Mouse (Mus musculus) kidney, postnatal 36 days (tissue): ENCODE data around the gene Fam98c.
A peak's percentile ranks its signal among the peaks of the same experiment; 100 is the strongest.
"Not testable (repeated sequence)": the region's sequence is repeated elsewhere in the genome, so short reads cannot be mapped to it uniquely, and the experiment has no call there.

Source experiments
- DNase-seq, 2 experiments: peaks; one replicate each; pipeline ENCODE4 v3.0.0; 2021 to 2022; ENCODE audit warnings: mixed read lengths in 2 of 2

Fam98c gene

GRCm38 (mm10) chr7:29155838-29156782 is at the start of gene Fam98c:
TSS of gene Fam98c (minus strand) at chr7:29156234.
- DNase-seq, result peak; percentile 90 to 94

- no peak for DNase-seq
Measured at GRCm38 (mm10) chr7:29202577-29202976, 46.5 kb upstream of the Fam98c start.

- not testable (repeated sequence) for DNase-seq
Measured at GRCm38 (mm10) chr7:29194230-29194629, 38.2 kb upstream of the Fam98c start.

GRCm38 (mm10) chr7:29181323-29181722 is 25.3 kb upstream of the Fam98c start:
- DNase-seq, result not testable (repeated sequence)

- no peak for DNase-seq
Measured at GRCm38 (mm10) chr7:29180854-29181236, 24.8 kb upstream of the Fam98c start.

GRCm38 (mm10) chr7:29180077-29180853 is 24.2 kb upstream of the Fam98c start, which contains the start of gene Psmd8:
TSS of gene Psmd8 (minus strand) at chr7:29180701.
- peak; percentile 98 for DNase-seq

GRCm38 (mm10) chr7:29179323-29179722 is 23.3 kb upstream of the Fam98c start:
- no peak for DNase-seq

GRCm38 (mm10) chr7:29178106-29178505 is 22.1 kb upstream of the Fam98c start:
- DNase-seq, result peak in 1 of 2 experiments; percentile 55

GRCm38 (mm10) chr7:29172390-29173016 is 16.5 kb upstream of the Fam98c start:
- no peak for DNase-seq

GRCm38 (mm10) chr7:29171562-29172097 is 15.6 kb upstream of the Fam98c start:
- DNase-seq, result no peak

- peak in 1 of 2 experiments; percentile 30 for DNase-seq
Measured at GRCm38 (mm10) chr7:29170755-29171561, 14.9 kb upstream of the Fam98c start.

GRCm38 (mm10) chr7:29170066-29170754 is 14.2 kb upstream of the Fam98c start, which contains the start of the genes Ggn and Spred3:
TSS of gene Ggn (plus strand) at chr7:29170210.
TSS of gene Spred3 (minus strand) at chr7:29170411.
- DNase-seq, result peak; percentile 93 to 95

GRCm38 (mm10) chr7:29169231-29170065 is 13.4 kb upstream of the Fam98c start:
- DNase-seq, result peak; percentile 84 to 86

- no peak for DNase-seq
Measured at GRCm38 (mm10) chr7:29168791-29169230, 12.8 kb upstream of the Fam98c start.

- no peak for DNase-seq
Measured at GRCm38 (mm10) chr7:29168121-29168695, 12.2 kb upstream of the Fam98c start.

GRCm38 (mm10) chr7:29167656-29168055 is 11.6 kb upstream of the Fam98c start:
- no peak for DNase-seq

- peak; percentile 84 to 88 for DNase-seq
Measured at GRCm38 (mm10) chr7:29162750-29163525, 6.9 kb upstream of the Fam98c start.

- no peak for DNase-seq
Measured at GRCm38 (mm10) chr7:29162294-29162693, 6.3 kb upstream of the Fam98c start.

GRCm38 (mm10) chr7:29158264-29158663 is 2.2 kb upstream of the Fam98c start:
- no peak for DNase-seq
